Mouse (Mus musculus) splenic B cell, adult 2 months (primary cell): ENCODE measurements at regions not wholly inside any gene's neighbourhood (a gene's known extent, or its start where the extent isn't known, plus 50 kb on each side); places are given as distances from the start of the nearest gene placed in this dataset.
A peak's percentile ranks its signal among the peaks of the same experiment; 100 is the strongest.

ENCODE experiments used
- DNase-seq: peaks from one replicate; pipeline ENCODE4 v3.0.0-alpha.2; 2011; ENCODE audit warnings: low read depth, low spot score
- H3K27me3 ChIP-seq: 2 replicates; pipeline ENCODE4 v1.6.1; 2012; ENCODE audit warnings: mild to moderate bottlenecking, low read length, moderate library complexity, mixed read lengths; ENCODE audit not compliant: control insufficient read depth, poor library complexity, insufficient read depth, severe bottlenecking
- H3K36me3 ChIP-seq: 2 replicates; pipeline ENCODE4 v1.6.1; 2012; ENCODE audit warnings: mild to moderate bottlenecking, low read length, moderate library complexity, mixed read lengths; ENCODE audit not compliant: control insufficient read depth, poor library complexity, insufficient read depth, severe bottlenecking

GRCm38 (mm10) chr13:39566491-39566890 lies 605.8 kb upstream of the Slc35b3 start:
- DNase-seq, result no peak
- Histone ChIP-seq H3K27me3 (no peaks in the 10 kb centered on the region), H3K36me3 (no peaks in the 10 kb centered on the region)

GRCm38 (mm10) chr13:39537724-39538440 lies 577.2 kb upstream of the Slc35b3 start:
- DNase-seq, result no peak
- no peaks in the 10 kb centered on the region for H3K36me3 ChIP-seq
- no peaks in the 10 kb centered on the region for H3K27me3 ChIP-seq

- no peak for DNase-seq
- Histone ChIP-seq H3K36me3 (no peaks in the 10 kb centered on the region), H3K27me3 (no peaks in the 10 kb centered on the region)
Measured at GRCm38 (mm10) chr13:39526469-39526868, 565.8 kb upstream of the Slc35b3 start.

GRCm38 (mm10) chr13:39523856-39524301 lies 563.2 kb upstream of the Slc35b3 start:
- Histone ChIP-seq H3K36me3 (no peaks in the 10 kb centered on the region), H3K27me3 (no peaks in the 10 kb centered on the region)
- DNase-seq, result no peak

- H3K27me3 ChIP-seq, result no peaks in the 10 kb centered on the region
- no peaks in the 10 kb centered on the region for H3K36me3 ChIP-seq
- DNase-seq, result no peak
Measured at GRCm38 (mm10) chr13:39523246-39523850, 562.7 kb upstream of the Slc35b3 start.

- H3K27me3 ChIP-seq, result no peaks in the 10 kb centered on the region
- DNase-seq, result no peak
- no peaks in the 10 kb centered on the region for H3K36me3 ChIP-seq
Measured at GRCm38 (mm10) chr13:39520846-39521245, 560.2 kb upstream of the Slc35b3 start.

GRCm38 (mm10) chr13:39516106-39516505 lies 555.4 kb upstream of the Slc35b3 start:
- H3K36me3 ChIP-seq, result no peaks in the 10 kb centered on the region
- DNase-seq, result no peak
- no peaks in the 10 kb centered on the region for H3K27me3 ChIP-seq

- Histone ChIP-seq H3K36me3 (no peaks in the 10 kb centered on the region), H3K27me3 (no peaks in the 10 kb centered on the region)
- no peak for DNase-seq
Measured at GRCm38 (mm10) chr13:39489806-39490205, 529.1 kb upstream of the Slc35b3 start.

- no peaks in the 10 kb centered on the region for H3K36me3 ChIP-seq
- no peaks in the 10 kb centered on the region for H3K27me3 ChIP-seq
- no peak for DNase-seq
Measured at GRCm38 (mm10) chr13:39472621-39473020, 511.9 kb upstream of the Slc35b3 start.

GRCm38 (mm10) chr13:39441799-39442198 lies 481.1 kb upstream of the Slc35b3 start:
- Histone ChIP-seq H3K27me3 (no peaks in the 10 kb centered on the region), H3K36me3 (no peaks in the 10 kb centered on the region)
- DNase-seq, result no peak

- DNase-seq, result peak; percentile 0
- Histone ChIP-seq H3K27me3 (no peaks in the 10 kb centered on the region), H3K36me3 (no peaks in the 10 kb centered on the region)
Measured at GRCm38 (mm10) chr13:39440907-39441306, 480.2 kb upstream of the Slc35b3 start.

GRCm38 (mm10) chr13:39440336-39440735 lies 479.7 kb upstream of the Slc35b3 start:
- no peak for DNase-seq
- no peaks in the 10 kb centered on the region for H3K27me3 ChIP-seq
- no peaks in the 10 kb centered on the region for H3K36me3 ChIP-seq

- no peak for DNase-seq
- no peaks in the 10 kb centered on the region for H3K36me3 ChIP-seq
- no peaks in the 10 kb centered on the region for H3K27me3 ChIP-seq
Measured at GRCm38 (mm10) chr13:39427996-39428395, 467.3 kb upstream of the Slc35b3 start.

GRCm38 (mm10) chr13:39425944-39426343 lies 465.3 kb upstream of the Slc35b3 start:
- DNase-seq, result no peak
- H3K36me3 ChIP-seq, result no peaks in the 10 kb centered on the region
- no peaks in the 10 kb centered on the region for H3K27me3 ChIP-seq

GRCm38 (mm10) chr13:39418127-39418526 lies 457.5 kb upstream of the Slc35b3 start:
- no peak for DNase-seq
- Histone ChIP-seq H3K27me3 (no peaks in the 10 kb centered on the region), H3K36me3 (no peaks in the 10 kb centered on the region)
